Mouse (Mus musculus): Measurements from ENCODE around the gene Dync1li1. TPM values are rescaled to one million over a fixed set of nuclear protein-coding genes. Genes with fewer than 3 reads are reported as not detected.
A peak's percentile ranks its signal among the peaks of the same experiment; 100 is the strongest.

Dync1li1 gene
- polyA plus RNA-seq, 1 experiment = 25.0 TPM

DNA sequence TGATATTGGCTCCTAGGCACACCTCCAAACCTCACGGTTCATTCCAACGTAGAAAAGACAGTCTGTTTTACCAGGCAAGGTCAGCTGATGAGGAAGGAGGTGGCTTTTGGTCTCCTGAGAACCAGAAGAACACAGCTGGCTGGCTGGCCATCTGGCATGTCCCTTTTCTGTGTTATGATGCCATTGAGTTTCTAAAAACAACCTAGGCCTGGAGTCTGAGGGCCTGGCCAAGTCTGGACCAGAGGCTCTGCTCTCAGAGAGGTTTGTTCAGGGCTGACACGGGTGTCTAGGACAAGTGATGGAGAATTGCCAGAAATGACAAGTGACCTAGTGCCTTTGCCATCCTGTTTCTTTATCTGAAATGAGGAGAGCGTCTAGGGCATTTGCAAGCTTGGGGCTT is 20.5 kb upstream of the Dync1li1 start:
- WGBS = 63% methylated on average over 4 of the region's 4 CpGs
- no peak overlapping the region for H3K4me3 ChIP-seq (replicated peaks; ENCODE audit: control insufficient read depth, low read depth, low read length)
- TF ChIP-seq CTCF (IDR thresholded peaks at IDR 0.05; ENCODE audit: control insufficient read depth, insufficient read depth, low read length) (no peak), POLR2A (IDR thresholded peaks at IDR 0.05; ENCODE audit: borderline replicate concordance, control insufficient read depth, low read depth, low read length) (no peak)
- H3K27ac ChIP-seq (ENCODE audit: control insufficient read depth, insufficient read depth, low read depth, low read length, poor library complexity) = no peak overlapping the region
- no peaks in the 10 kb centered on the region for H3K4me1 ChIP-seq (ENCODE audit: control insufficient read depth, insufficient read depth, low read length)

- H3K27ac ChIP-seq (ENCODE audit: control insufficient read depth, insufficient read depth, low read depth, low read length, poor library complexity) = no peak overlapping the region
- no peaks in the 10 kb centered on the region for H3K4me1 ChIP-seq (ENCODE audit: control insufficient read depth, insufficient read depth, low read length)
- H3K4me3 ChIP-seq (replicated peaks; ENCODE audit: control insufficient read depth, low read depth, low read length) = no peak overlapping the region
- 79% methylated on average over 5 of the region's 5 CpGs for WGBS
- TF ChIP-seq POLR2A (IDR thresholded peaks at IDR 0.05; ENCODE audit: borderline replicate concordance, control insufficient read depth, low read depth, low read length) (no peak), CTCF (IDR thresholded peaks at IDR 0.05; ENCODE audit: control insufficient read depth, insufficient read depth, low read length) (no peak)
These were observed 19.6 kb upstream of the Dync1li1 start for GRCm38 (mm10) chr9:114669011-114669410.

- Histone ChIP-seq H3K27ac (ENCODE audit: control insufficient read depth, insufficient read depth, low read depth, low read length, poor library complexity) (no peak overlapping the region), H3K4me3 (replicated peaks; ENCODE audit: control insufficient read depth, low read depth, low read length) (no peak overlapping the region), H3K4me1 (ENCODE audit: control insufficient read depth, insufficient read depth, low read length) (no peaks in the 10 kb centered on the region)
- 58% methylated on average over 1 of the region's 1 CpGs for WGBS
- no peak for TF ChIP-seq CTCF (IDR thresholded peaks at IDR 0.05; ENCODE audit: control insufficient read depth, insufficient read depth, low read length)
- TF ChIP-seq POLR2A (IDR thresholded peaks at IDR 0.05; ENCODE audit: borderline replicate concordance, control insufficient read depth, low read depth, low read length) = no peak
These were observed 16.6 kb upstream of the Dync1li1 start for GRCm38 (mm10) chr9:114671946-114672345.

GRCm38 (mm10) chr9:114672703-114673561 is 15.7 kb upstream of the Dync1li1 start:
- 7% methylated on average over 24 of the region's 24 CpGs for WGBS
- Histone ChIP-seq H3K4me3 (replicated peaks; ENCODE audit: control insufficient read depth, low read depth, low read length) (peak overlapping the region; percentile 3), H3K27ac (ENCODE audit: control insufficient read depth, insufficient read depth, low read depth, low read length, poor library complexity) (no peak overlapping the region), H3K4me1 (ENCODE audit: control insufficient read depth, insufficient read depth, low read length) (no peaks in the 10 kb centered on the region)
- TF ChIP-seq CTCF (IDR thresholded peaks at IDR 0.05; ENCODE audit: control insufficient read depth, insufficient read depth, low read length) (no peak), POLR2A (IDR thresholded peaks at IDR 0.05; ENCODE audit: borderline replicate concordance, control insufficient read depth, low read depth, low read length) (no peak)

GRCm38 (mm10) chr9:114673626-114674025 is 15.0 kb upstream of the Dync1li1 start:
- TF ChIP-seq CTCF (IDR thresholded peaks at IDR 0.05; ENCODE audit: control insufficient read depth, insufficient read depth, low read length) (no peak), POLR2A (IDR thresholded peaks at IDR 0.05; ENCODE audit: borderline replicate concordance, control insufficient read depth, low read depth, low read length) (no peak)
- Histone ChIP-seq H3K4me1 (ENCODE audit: control insufficient read depth, insufficient read depth, low read length) (no peaks in the 10 kb centered on the region), H3K27ac (ENCODE audit: control insufficient read depth, insufficient read depth, low read depth, low read length, poor library complexity) (no peak overlapping the region), H3K4me3 (replicated peaks; ENCODE audit: control insufficient read depth, low read depth, low read length) (no peak overlapping the region)
- WGBS = 58% methylated on average over 2 of the region's 2 CpGs

DNA sequence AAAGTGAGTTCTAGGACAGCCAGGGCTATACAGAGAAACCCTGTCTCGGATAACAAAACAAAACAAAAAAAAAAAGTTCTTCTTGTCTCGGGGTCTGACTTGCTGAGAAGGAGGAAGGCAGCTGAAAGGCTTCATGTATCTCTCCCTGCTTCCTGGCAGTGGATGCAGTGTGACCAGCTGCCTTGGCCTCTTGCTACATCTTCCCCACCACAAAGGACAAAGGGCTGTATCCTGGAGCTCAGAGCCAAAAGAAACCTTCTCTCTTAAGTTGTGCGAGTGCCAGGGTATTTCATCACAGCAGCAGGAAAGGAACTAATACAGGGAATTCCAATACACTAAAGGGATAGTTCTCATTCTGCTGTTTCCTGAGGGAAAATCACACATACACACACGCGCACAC is 10.0 kb upstream of the Dync1li1 start:
- TF ChIP-seq POLR2A (IDR thresholded peaks at IDR 0.05; ENCODE audit: borderline replicate concordance, control insufficient read depth, low read depth, low read length) (no peak), CTCF (IDR thresholded peaks at IDR 0.05; ENCODE audit: control insufficient read depth, insufficient read depth, low read length) (no peak)
- 56% methylated on average over 5 of the region's 5 CpGs for WGBS
- Histone ChIP-seq H3K4me1 (ENCODE audit: control insufficient read depth, insufficient read depth, low read length) (no peaks in the 10 kb centered on the region; the same call in 1 of the 2 replicates), H3K4me3 (replicated peaks; ENCODE audit: control insufficient read depth, low read depth, low read length) (no peak overlapping the region), H3K27ac (ENCODE audit: control insufficient read depth, insufficient read depth, low read depth, low read length, poor library complexity) (no peak overlapping the region)

GRCm38 (mm10) chr9:114679944-114680343 is 8.6 kb upstream of the Dync1li1 start:
- WGBS = 52% methylated on average over 5 of the region's 5 CpGs
- no peaks in the 10 kb centered on the region; the same call in 1 of the 2 replicates for H3K4me1 ChIP-seq (ENCODE audit: control insufficient read depth, insufficient read depth, low read length)
- TF ChIP-seq POLR2A (IDR thresholded peaks at IDR 0.05; ENCODE audit: borderline replicate concordance, control insufficient read depth, low read depth, low read length) (no peak), CTCF (IDR thresholded peaks at IDR 0.05; ENCODE audit: control insufficient read depth, insufficient read depth, low read length) (no peak)
- no peak overlapping the region for H3K27ac ChIP-seq (ENCODE audit: control insufficient read depth, insufficient read depth, low read depth, low read length, poor library complexity)
- H3K4me3 ChIP-seq (replicated peaks; ENCODE audit: control insufficient read depth, low read depth, low read length) = no peak overlapping the region

DNA sequence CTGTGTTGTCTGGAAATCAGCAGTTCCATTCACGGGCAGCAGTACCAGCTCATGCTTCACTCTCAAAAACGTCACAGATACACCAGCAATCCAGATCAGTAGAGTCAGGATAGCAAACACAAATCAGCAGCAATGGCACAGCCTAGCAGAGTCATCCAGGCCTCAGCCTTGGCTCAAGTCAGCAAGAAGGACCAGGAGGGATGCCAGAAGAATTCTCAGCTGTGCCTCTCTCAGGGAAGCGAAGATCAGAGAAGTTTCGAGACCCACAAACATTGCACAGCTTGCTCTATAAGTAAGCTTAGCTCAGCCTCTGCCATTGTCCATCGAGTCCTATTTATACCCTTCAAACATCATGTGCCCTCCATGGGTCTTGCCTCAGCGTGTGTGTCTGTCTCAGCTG is 8.1 kb upstream of the Dync1li1 start:
- TF ChIP-seq CTCF (IDR thresholded peaks at IDR 0.05; ENCODE audit: control insufficient read depth, insufficient read depth, low read length) (no peak), POLR2A (IDR thresholded peaks at IDR 0.05; ENCODE audit: borderline replicate concordance, control insufficient read depth, low read depth, low read length) (no peak)
- Histone ChIP-seq H3K4me3 (replicated peaks; ENCODE audit: control insufficient read depth, low read depth, low read length) (no peak overlapping the region), H3K27ac (ENCODE audit: control insufficient read depth, insufficient read depth, low read depth, low read length, poor library complexity) (no peak overlapping the region), H3K4me1 (ENCODE audit: control insufficient read depth, insufficient read depth, low read length) (no peaks in the 10 kb centered on the region; the same call in 1 of the 2 replicates)
- WGBS = 75% methylated on average over 6 of the region's 6 CpGs
